Mouse (Mus musculus) midbrain, embryonic 12.5 days (tissue): ENCODE results near the gene Acsm5. TPM values are rescaled to one million over a fixed set of nuclear protein-coding genes. Genes with fewer than 3 reads are reported as not detected.
"Not testable (repeated sequence)": the region's sequence is repeated elsewhere in the genome, so short reads cannot be mapped to it uniquely, and the experiment has no call there.

Experiments used
- ATAC-seq: fragments of 200-750 bp; cut with Nextera tagmentation; 2 replicates; pipeline ENCODE4 v1.8.0; 2017; ENCODE audit warnings: low read depth, moderate TSS enrichment, moderate library complexity; ENCODE audit not compliant: low FRiP score
- H3K27ac ChIP-seq: fragments of 300-500 bp; sonication (generic); replicated peaks from 2 replicates; pipeline ENCODE4 v1.5.1; 2016; ENCODE audit warnings: mild to moderate bottlenecking
- H3K27me3 ChIP-seq: fragments of 300-500 bp; sonication (generic); 2 replicates; pipeline ENCODE4 v1.6.1; 2016; ENCODE audit warnings: mild to moderate bottlenecking
- H3K36me3 ChIP-seq: fragments of 300-500 bp; sonication (generic); 2 replicates; pipeline ENCODE4 v1.6.1; 2016
- H3K4me1 ChIP-seq: fragments of 300-500 bp; sonication (generic); 2 replicates; pipeline ENCODE4 v1.6.1; 2016
- H3K4me2 ChIP-seq: fragments of 300-500 bp; sonication (generic); replicated peaks from 2 replicates; pipeline ENCODE4 v1.6.1; 2016; ENCODE audit warnings: mild to moderate bottlenecking, moderate library complexity
- H3K4me3 ChIP-seq: fragments of 300-500 bp; sonication (generic); 2 replicates; pipeline ENCODE4 v1.5.1; 2016; ENCODE audit warnings: mild to moderate bottlenecking
- H3K9ac ChIP-seq: fragments of 300-500 bp; sonication (generic); replicated peaks from 2 replicates; pipeline ENCODE4 v1.6.1; 2016; ENCODE audit warnings: mild to moderate bottlenecking, moderate library complexity
- H3K9me3 ChIP-seq: fragments of 300-500 bp; sonication (generic); 2 replicates; pipeline ENCODE4 v1.6.1; 2016; ENCODE audit warnings: mild to moderate bottlenecking
- WGBS: fragments of 180-500 bp; shearing (Covaris S2); methylation state at CpG from one replicate; pipeline ENCODE4 v1.1.7; 2016; 5-methylcytosine and 5-hydroxymethylcytosine counted together
- polyA plus RNA-seq: library from polyadenylated mRNA; unstranded; fragments of >200 nt; fragmentation: Nextera tagmentation; extraction: Ambion mirVana; gene quantifications from 2 replicates; pipeline ENCODE4 v1.2.1, GENCODE M21; 2016

Gene Acsm5
- polyA plus RNA-seq, 1 experiment from 2014 or later = not detected

DNA sequence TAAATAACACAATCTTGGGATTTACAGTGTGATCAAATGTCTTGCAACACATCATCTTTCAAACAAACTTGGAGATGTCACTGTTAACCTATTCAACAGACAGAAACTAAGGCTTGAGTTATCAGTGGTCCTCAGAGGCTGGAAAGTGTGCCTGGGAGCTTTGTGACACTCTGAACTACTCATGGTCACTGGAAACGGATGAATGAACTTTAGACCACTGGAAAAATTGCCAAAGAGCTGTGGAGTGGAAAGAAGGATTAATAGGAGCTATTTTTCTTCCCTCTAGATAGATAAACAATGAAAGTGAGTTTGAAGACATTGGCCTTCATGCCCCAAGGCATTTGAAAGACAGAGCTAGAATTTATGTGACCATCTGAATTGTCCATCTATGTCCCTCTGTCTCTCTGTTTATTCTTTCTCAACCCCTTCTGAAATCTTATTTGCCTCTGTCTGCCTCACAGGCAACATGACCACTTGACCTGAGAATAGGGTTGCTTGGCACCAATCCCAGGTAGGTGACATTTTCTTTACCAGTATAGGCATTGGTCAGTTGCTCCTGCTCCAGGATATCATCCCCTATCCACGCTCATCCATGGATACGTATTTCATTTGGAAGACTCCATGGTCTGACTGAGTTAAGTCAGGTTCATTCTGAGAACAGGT is 40.7 kb downstream of the Acsm5 start:
- Histone ChIP-seq H3K27me3 (no peaks in the 10 kb centered on the region), H3K9ac (no peak overlapping the region), H3K36me3 (no peaks in the 10 kb centered on the region), H3K4me3 (no peak overlapping the region), H3K4me2 (no peak overlapping the region), H3K9me3 (no peaks in the 10 kb centered on the region), H3K4me1 (no peaks in the 10 kb centered on the region), H3K27ac (no peak overlapping the region)
- no peak for ATAC-seq
- 85% methylated on average over 3 of the region's 3 CpGs for WGBS

DNA sequence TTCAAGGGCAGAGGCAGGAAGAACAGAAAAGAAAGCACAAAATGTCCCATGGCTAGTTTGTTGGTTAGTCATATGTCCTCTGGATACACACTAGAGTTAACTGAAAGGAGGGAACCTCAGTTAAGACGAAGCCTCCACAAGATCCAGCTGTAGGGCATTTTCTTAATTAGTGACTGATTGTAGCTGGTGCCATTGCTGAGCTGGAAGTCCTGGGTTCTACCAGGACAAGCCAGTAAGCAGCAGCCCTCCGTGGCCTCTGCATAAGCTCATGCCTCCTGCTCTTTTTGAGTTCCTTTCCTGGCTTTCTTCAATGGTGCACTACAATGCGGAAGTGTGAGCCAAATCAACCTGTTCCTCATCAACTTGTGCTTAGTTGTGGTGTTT is 41.2 kb downstream of the Acsm5 start:
- no peak overlapping the region for H3K4me2 ChIP-seq
- no peak overlapping the region for H3K9ac ChIP-seq
- H3K27me3 ChIP-seq = no peaks in the 10 kb centered on the region
- WGBS = 88% methylated on average over 3 of the region's 3 CpGs
- H3K27ac ChIP-seq = no peak overlapping the region
- H3K9me3 ChIP-seq = no peaks in the 10 kb centered on the region
- no peak for ATAC-seq
- no peak overlapping the region for H3K4me3 ChIP-seq
- no peaks in the 10 kb centered on the region for H3K4me1 ChIP-seq
- H3K36me3 ChIP-seq = no peaks in the 10 kb centered on the region

DNA sequence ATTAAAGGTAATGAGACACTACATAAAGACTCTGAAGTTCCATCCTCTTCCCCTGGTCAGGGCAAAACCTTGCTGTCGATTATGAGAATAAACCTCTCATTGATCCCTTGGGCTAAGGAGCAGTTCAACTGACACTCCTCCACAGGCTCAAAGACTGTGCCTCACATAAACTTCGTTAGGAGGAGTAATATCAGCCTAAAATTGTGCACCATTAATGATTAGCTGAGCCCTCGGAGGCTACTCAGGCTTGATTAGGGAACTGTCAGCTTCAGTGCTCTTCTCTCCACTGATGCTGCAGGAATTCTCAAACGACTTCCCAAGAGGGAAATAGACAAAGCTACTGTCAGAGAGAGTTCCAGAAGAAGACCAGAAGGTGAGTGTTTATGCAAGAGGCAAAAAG is 42.2 kb downstream of the Acsm5 start:
- Histone ChIP-seq H3K9me3 (no peaks in the 10 kb centered on the region), H3K36me3 (no peaks in the 10 kb centered on the region), H3K4me2 (no peak overlapping the region), H3K4me3 (no peak overlapping the region), H3K27ac (no peak overlapping the region), H3K9ac (no peak overlapping the region), H3K27me3 (no peaks in the 10 kb centered on the region), H3K4me1 (no peaks in the 10 kb centered on the region)
- no peak for ATAC-seq
- WGBS = 65% methylated on average over 4 of the region's 4 CpGs

DNA sequence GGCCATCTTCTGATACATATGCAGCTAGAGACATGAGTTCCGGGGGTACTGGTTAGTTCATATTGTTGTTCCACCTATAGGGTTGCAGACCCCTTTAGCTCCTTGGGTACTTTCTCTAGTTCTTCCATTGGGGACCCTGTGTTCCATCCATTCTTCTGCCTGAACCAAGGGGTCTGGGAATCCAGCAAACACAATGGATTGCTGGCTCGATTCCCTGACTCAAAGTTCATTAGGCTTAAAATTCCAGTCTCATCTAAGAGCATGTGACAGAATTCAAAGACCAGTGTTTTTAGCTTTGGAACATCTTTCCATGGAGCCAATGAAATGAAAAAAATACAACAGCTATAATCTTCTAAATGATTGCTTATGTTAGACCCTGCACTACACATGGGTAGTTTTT is 43.2 kb downstream of the Acsm5 start:
- not testable (repeated sequence) for H3K9me3 ChIP-seq, H3K36me3 ChIP-seq, H3K27me3 ChIP-seq, H3K4me2 ChIP-seq, H3K9ac ChIP-seq, H3K4me3 ChIP-seq, ATAC-seq, H3K4me1 ChIP-seq, H3K27ac ChIP-seq
- WGBS = 86% methylated on average over 2 of the region's 2 CpGs

DNA sequence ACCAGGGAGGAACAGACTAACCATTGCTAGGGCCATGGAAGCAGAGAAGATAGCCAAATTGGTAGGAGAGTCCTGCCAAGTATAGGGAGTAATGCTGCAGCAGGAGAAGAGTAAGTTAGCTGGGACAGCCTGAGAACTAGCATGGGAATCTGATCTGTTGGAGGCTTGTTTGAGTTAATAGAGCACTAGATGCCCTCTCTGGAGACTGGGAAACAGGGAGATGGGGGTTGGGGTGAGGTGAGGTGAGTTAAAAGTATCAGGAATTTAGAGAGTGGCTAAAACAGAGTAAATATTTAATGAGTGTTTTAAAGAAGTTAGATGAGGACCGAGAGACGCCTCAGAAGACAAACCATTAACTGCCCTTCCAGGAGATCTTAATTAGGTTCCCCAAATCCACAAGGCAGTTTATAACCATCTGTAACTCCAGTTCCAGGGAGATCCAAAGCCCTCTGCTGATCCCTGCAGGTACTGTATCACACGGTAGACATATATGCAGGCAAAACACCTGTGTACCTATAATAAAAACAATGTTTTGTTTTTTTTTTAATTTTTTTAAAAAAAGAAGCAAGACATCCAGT is 75.4 kb downstream of the Acsm5 start:
- Histone ChIP-seq H3K36me3 (no peaks in the 10 kb centered on the region), H3K4me3 (no peak overlapping the region), H3K9ac (no peak overlapping the region), H3K9me3 (no peaks in the 10 kb centered on the region), H3K27me3 (no peaks in the 10 kb centered on the region), H3K4me2 (no peak overlapping the region), H3K27ac (no peak overlapping the region), H3K4me1 (no peaks in the 10 kb centered on the region)
- ATAC-seq = no peak
- 90% methylated on average over 3 of the region's 3 CpGs for WGBS

Other genes with a start within 250 kb of the Acsm5 start
- not detected in 2 replicates for gene Gp2, start 60.2 kb upstream of the Acsm5 start, polyA plus RNA-seq
- gene Umod, start 40.2 kb upstream of the Acsm5 start, polyA plus RNA-seq = not detected in 2 replicates
- 0.13 TPM in 1 of 2 replicates, not detected in the other for gene Pdilt, start 4.0 kb downstream of the Acsm5 start, polyA plus RNA-seq
- gene Acsm2, start 34.9 kb downstream of the Acsm5 start, polyA plus RNA-seq = not detected in 2 replicates
- gene Acsm1, start 87.6 kb downstream of the Acsm5 start, polyA plus RNA-seq = not detected in 2 replicates
- gene Acsm4, start 170.6 kb downstream of the Acsm5 start, polyA plus RNA-seq = not detected in 2 replicates
- gene Thumpd1, start 201.3 kb downstream of the Acsm5 start, polyA plus RNA-seq = 90.7 and 91.2 TPM in 2 replicates
- gene Acsm3, start 241.5 kb downstream of the Acsm5 start, polyA plus RNA-seq = 0.14 and 0.17 TPM in 2 replicates